Mouse (Mus musculus) cerebellum, adult 2 months (tissue): ENCODE measurements around the gene Tent2.

ENCODE experiments used
- CTCF ChIP-seq: fragments of 200-500 bp; IDR thresholded peaks from 2 replicates; pipeline ENCODE4 v1.5.1; 2011; ENCODE audit warnings: low read depth, mild to moderate bottlenecking, control low read depth, low read length, moderate library complexity, borderline replicate concordance; ENCODE audit not compliant: insufficient read depth
- POLR2A ChIP-seq: fragments of 200-500 bp; IDR thresholded peaks from 2 replicates; pipeline ENCODE4 v1.6.1; 2011; ENCODE audit warnings: low read length, control low read depth, borderline replicate concordance; ENCODE audit not compliant: insufficient read depth

GRCm38 (mm10) chr13:93239561-93239960 lies 47.4 kb upstream of the Tent2 start:
- no peak for TF ChIP-seq POLR2A
- TF ChIP-seq CTCF, result no peak
